Mouse (Mus musculus): ENCODE measurements at regions not wholly inside any gene's neighbourhood (a gene's known extent, or its start where the extent isn't known, plus 50 kb on each side); places are given as distances from the start of the nearest gene placed in this dataset.

GRCm38 (mm10) chr12:35338191-35338954 lies 196.5 kb downstream of the Ahr start:
- TF ChIP-seq CTCF (IDR thresholded peaks at IDR 0.05; ENCODE audit: control insufficient read depth, insufficient read depth, low read length) (no peak), POLR2A (IDR thresholded peaks at IDR 0.05; ENCODE audit: borderline replicate concordance, control insufficient read depth, low read depth, low read length) (no peak)

Data from bone marrow, adult 2 months (tissue).